Mouse (Mus musculus): Measurements from ENCODE around the gene Asf1b.

The Asf1b gene

GRCm38 (mm10) chr8:84015833-84016232, 60.5 kb downstream of the Asf1b start:
- no peak for DNase-seq (ENCODE audit: low read depth, low spot score)

DNA sequence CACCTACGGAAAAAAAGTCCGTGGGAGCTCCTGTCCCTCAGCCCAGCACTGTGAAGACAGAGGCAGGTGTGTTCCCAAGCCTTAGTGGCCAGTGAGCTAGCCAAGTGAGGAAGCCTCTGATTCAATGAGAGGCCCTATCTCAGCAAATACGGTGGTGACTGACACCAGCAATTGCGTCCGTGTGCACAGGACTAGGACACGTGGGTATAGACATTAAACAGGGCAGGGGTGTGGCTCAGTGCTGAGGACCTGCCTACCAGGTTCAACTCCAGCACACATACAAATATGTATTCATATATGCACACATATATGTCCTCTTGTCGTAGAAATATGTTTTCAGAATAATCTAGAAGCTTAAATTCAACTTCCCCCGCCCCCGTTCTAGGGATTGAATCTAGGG, 64.4 kb downstream of the Asf1b start:
- DNase-seq (ENCODE audit: low read depth, low spot score), result no peak

Data from retina, adult 2 months (tissue).